Mouse (Mus musculus) liver, embryonic 14.5 days (tissue): ENCODE data around the gene Kif1bp. TPM values are rescaled to one million over a fixed set of nuclear protein-coding genes. Genes with fewer than 3 reads are reported as not detected.
"Not testable (repeated sequence)": the region's sequence is repeated elsewhere in the genome, so short reads cannot be mapped to it uniquely, and the experiment has no call there.

Experiments
- ATAC-seq: fragments of 200-750 bp; cut with Nextera tagmentation; 2 replicates; pipeline ENCODE4 v1.8.0; 2017; ENCODE audit warnings: moderate number of reproducible peaks, mild to moderate bottlenecking, moderate library complexity; ENCODE audit not compliant: insufficient read depth
- DNase-seq, 3 experiments: peaks; one replicate each; pipeline ENCODE4 v3.0.0-alpha.2; 2012 to 2013; ENCODE audit warnings: low read depth in 3 of 3, low spot score in 3 of 3
- H3K27ac ChIP-seq: fragments of 300-500 bp; sonication (generic); 2 replicates; pipeline ENCODE4 v1.5.1; 2014; ENCODE audit warnings: moderate library complexity, mild to moderate bottlenecking, control low read depth, inconsistent platforms
- H3K27me3 ChIP-seq: fragments of 300-500 bp; sonication (generic); 2 replicates; pipeline ENCODE4 v1.6.1; 2014; ENCODE audit warnings: mild to moderate bottlenecking, low read length, moderate library complexity; ENCODE audit not compliant: control insufficient read depth, insufficient read depth
- H3K36me3 ChIP-seq: fragments of 300-500 bp; sonication (generic); replicated peaks from 2 replicates; pipeline ENCODE4 v1.6.1; 2014; ENCODE audit warnings: low read depth; ENCODE audit not compliant: control insufficient read depth, insufficient read depth
- H3K4me1 ChIP-seq, 2 experiments: fragments of 200-500 bp in 1 of 2; fragments of 300-500 bp in 1 of 2; sonication (generic) in 1 of 2; replicated peaks; 2 replicates each; pipeline ENCODE4 v1.6.1; 2012 to 2014; ENCODE audit warnings: antibody characterized with exemption in 1 of 2, inconsistent platforms in 1 of 2, low read length in 1 of 2; ENCODE audit not compliant: control insufficient read depth in 2 of 2, insufficient read depth in 2 of 2
- H3K4me2 ChIP-seq: fragments of 300-500 bp; sonication (generic); 2 replicates; pipeline ENCODE4 v1.6.1; 2014; ENCODE audit warnings: low read depth, mild to moderate bottlenecking, control low read depth, moderate library complexity
- H3K4me3 ChIP-seq, 2 experiments: fragments of 200-500 bp in 1 of 2; fragments of 300-500 bp in 1 of 2; sonication (generic) in 1 of 2; 2 replicates each; pipeline ENCODE4 v1.5.1; 2012 to 2014; ENCODE audit warnings: low read depth in 2 of 2, low read length in 2 of 2, mild to moderate bottlenecking in 2 of 2, control low read depth in 1 of 2, inconsistent platforms in 1 of 2, moderate library complexity in 1 of 2; ENCODE audit not compliant: insufficient read depth in 1 of 2
- H3K9ac ChIP-seq: fragments of 300-500 bp; sonication (generic); replicated peaks from 2 replicates; pipeline ENCODE4 v1.6.1; 2014; ENCODE audit warnings: mild to moderate bottlenecking, control low read depth, moderate library complexity
- H3K9me3 ChIP-seq: fragments of 300-500 bp; sonication (generic); 2 replicates; pipeline ENCODE4 v1.6.1; 2016; ENCODE audit warnings: low read length, mixed read lengths; ENCODE audit not compliant: control insufficient read depth
- CTCF ChIP-seq: IDR thresholded peaks from 2 replicates; pipeline ENCODE4 v1.5.1; 2016; ENCODE audit warnings: antibody characterized with exemption, low read depth, control low read depth
- EP300 ChIP-seq: IDR thresholded peaks from 2 replicates; pipeline ENCODE4 v1.6.1; 2016; ENCODE audit warnings: antibody characterized with exemption, low read depth
- WGBS: fragments of 180-500 bp; shearing (Covaris S2); extraction: QIAGEN DNeasy Blood & Tissue Kit; methylation state at CpG from one replicate; pipeline ENCODE4 v1.1.7; 2014; ENCODE audit not compliant: insufficient replicate concordance; 5-methylcytosine and 5-hydroxymethylcytosine counted together
- polyA plus RNA-seq, 2 experiments: library from polyadenylated mRNA; depleted of rRNA in 1 of 2; stranded (reverse) in 1 of 2; unstranded in 1 of 2; fragments of >200 nt; fragmentation: Nextera tagmentation in 1 of 2; extraction: Ambion mirVana in 1 of 2; gene quantifications; 2 replicates each; pipeline versions ENCODE4 v1.2.1 to v1.2.3; 2012 to 2014

Gene Kif1bp
- polyA plus RNA-seq, 2 experiments: 9.2 to 11.5 TPM

GRCm38 (mm10) chr10:62601833-62602176 lies 23.5 kb upstream of the Kif1bp start:
- 1% methylated on average over 23 of the region's 23 CpGs for WGBS
- ATAC-seq (peak; percentile 68), DNase-seq (no peak)
- Histone ChIP-seq H3K9me3 (no peaks in the 10 kb centered on the region), H3K36me3 (peaks cover 15% of the 10 kb centered on the region), H3K27ac (peak overlapping the region; percentile 63), H3K4me2 (peak overlapping the region; percentile 99), H3K27me3 (no peaks in the 10 kb centered on the region), H3K4me1 (peaks cover 3 to 17% of the 10 kb centered on the region in 2 experiments; a peak in 3 of 4 replicates), H3K9ac (peak overlapping the region; percentile 84), H3K4me3 (peak overlapping the region; percentile 82 to 94)
- TF ChIP-seq EP300 (no peak), CTCF (no peak)

- Histone ChIP-seq H3K4me2 (peak overlapping the region; percentile 99), H3K36me3 (peaks cover 19% of the 10 kb centered on the region), H3K27me3 (no peaks in the 10 kb centered on the region), H3K4me3 (peak overlapping the region; percentile 82 to 94), H3K27ac (no peak overlapping the region), H3K4me1 (peaks cover 3 to 17% of the 10 kb centered on the region in 2 experiments; a peak in 3 of 4 replicates), H3K9ac (peak overlapping the region; percentile 84), H3K9me3 (no peaks in the 10 kb centered on the region)
- 5% methylated on average over 20 of the region's 20 CpGs for WGBS
- peak in 1 of 3 experiments; percentile 28 for DNase-seq
- TF ChIP-seq CTCF (no peak), EP300 (no peak)
- ATAC-seq: no peak
Measured at GRCm38 (mm10) chr10:62601053-62601791, 23.0 kb upstream of the Kif1bp start.

- Histone ChIP-seq H3K4me3 (peak overlapping the region; percentile 24 to 94; a peak in 2 of 4 replicates), H3K9ac (no peak overlapping the region)
Measured at GRCm38 (mm10) chr10:62600056-62600455, 21.8 kb upstream of the Kif1bp start.

GRCm38 (mm10) chr10:62599311-62599710 lies 21.1 kb upstream of the Kif1bp start:
- DNase-seq, ATAC-seq, H3K4me2 ChIP-seq: not testable (repeated sequence)

More at GRCm38 (mm10) chr10:62600056-62600455, 21.8 kb upstream of the Kif1bp start:
- Histone ChIP-seq H3K27ac (no peak overlapping the region), H3K9me3 (no peaks in the 10 kb centered on the region), H3K4me1 (peaks cover 3 to 17% of the 10 kb centered on the region in 2 experiments; a peak in 3 of 4 replicates), H3K27me3 (no peaks in the 10 kb centered on the region), H3K4me2 (peak overlapping the region; percentile 99), H3K36me3 (peaks cover 28% of the 10 kb centered on the region)
- ATAC-seq: no peak
- DNase-seq: no peak
- no peak for TF ChIP-seq EP300
- no peak for TF ChIP-seq CTCF
- 57% methylated on average over 6 of the region's 6 CpGs for WGBS

GRCm38 (mm10) chr10:62592496-62592895 lies 14.2 kb upstream of the Kif1bp start:
- no peak for ATAC-seq
- Histone ChIP-seq H3K36me3 (peaks cover 76% of the 10 kb centered on the region), H3K4me2 (no peak overlapping the region), H3K9ac (no peak overlapping the region), H3K27ac (no peak overlapping the region), H3K27me3 (no peaks in the 10 kb centered on the region), H3K4me1 (no peaks in the 10 kb centered on the region; a peak in 1 of 4 replicates), H3K9me3 (no peaks in the 10 kb centered on the region), H3K4me3 (no peak overlapping the region)
- WGBS: 79% methylated on average over 7 of the region's 7 CpGs
- TF ChIP-seq EP300 (no peak), CTCF (no peak)
- DNase-seq: no peak

More at GRCm38 (mm10) chr10:62599311-62599710, 21.1 kb upstream of the Kif1bp start:
- H3K9ac ChIP-seq, H3K27me3 ChIP-seq, H3K27ac ChIP-seq, H3K9me3 ChIP-seq, H3K4me3 ChIP-seq: not testable (repeated sequence)
- 70% methylated on average over 3 of the region's 3 CpGs for WGBS
- H3K36me3 ChIP-seq: peaks cover 33% of the 10 kb centered on the region
- peaks cover 3 to 17% of the 10 kb centered on the region in 2 experiments; a peak in 3 of 4 replicates for H3K4me1 ChIP-seq
